Mouse (Mus musculus): ENCODE data around the gene Gm10061.
"Not testable (repeated sequence)": the region's sequence is repeated elsewhere in the genome, so short reads cannot be mapped to it uniquely, and the experiment has no call there.

Gene Gm10061

GRCm38 (mm10) chr16:89150786-89151185 is at the start of gene Gm10061:
Gene Gm10061 (plus strand): TSS chr16:89151086.
- no peak for ATAC-seq (ENCODE audit: low TSS enrichment)

DNA sequence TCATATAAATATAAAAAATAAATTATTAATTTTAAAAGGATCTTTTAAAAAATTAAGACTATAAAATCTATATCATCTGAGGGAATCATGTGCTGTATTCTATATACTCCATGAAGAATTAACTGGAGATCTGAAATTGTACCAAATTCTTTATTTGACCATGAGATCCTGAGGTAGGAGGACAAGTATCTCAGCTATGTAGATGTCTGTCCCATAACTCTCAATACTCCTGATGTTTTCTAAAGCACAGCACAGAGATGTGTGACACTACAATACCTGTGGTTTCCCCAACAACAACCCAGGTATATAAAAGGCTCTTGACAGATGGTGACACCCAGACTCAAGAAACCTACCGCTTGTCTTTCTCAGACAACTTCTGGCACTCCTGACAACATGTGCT is 10.3 kb upstream of the Gm10061 start, which contains the start of gene Gm6358:
Gm6358 (plus strand) TSS at position 301 of the 400 bp plus-strand sequence.
- no peak for ATAC-seq (ENCODE audit: low TSS enrichment)

DNA sequence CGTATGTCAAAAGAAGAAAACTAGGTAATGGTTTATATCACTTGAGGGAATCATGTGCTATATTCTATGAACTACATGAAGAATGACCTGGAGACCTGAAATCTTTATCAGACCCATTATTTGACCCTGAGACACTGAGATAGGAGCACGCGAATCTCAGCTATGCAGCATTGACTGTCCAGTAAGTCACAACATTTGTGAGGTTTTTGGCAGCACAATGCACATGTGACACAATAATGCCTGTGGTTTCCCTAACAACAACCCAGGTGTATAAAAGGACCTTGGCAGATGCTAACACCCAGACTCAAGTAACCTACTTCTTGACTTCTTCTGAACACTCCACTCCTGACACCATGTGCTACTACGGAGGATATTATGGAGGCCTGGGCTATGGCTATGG is 6.8 kb downstream of the Gm10061 start, which contains the start of gene Gm9789:
Gm9789 (plus strand) TSS at position 301 of the 400 bp plus-strand sequence.
- no peak for ATAC-seq (ENCODE audit: low TSS enrichment)

- not testable (repeated sequence) for ATAC-seq (ENCODE audit: low TSS enrichment)
Observed at GRCm38 (mm10) chr16:89169190-89169589, 18.3 kb downstream of the Gm10061 start, which contains the start of gene Gm7735. Gene Gm7735 (plus strand): TSS chr16:89169490.

- ATAC-seq (ENCODE audit: low TSS enrichment), result no peak
Observed at GRCm38 (mm10) chr16:89174435-89174834, 23.5 kb downstream of the Gm10061 start, which contains the start of gene 1110057P08Rik. Gene 1110057P08Rik (plus strand): TSS chr16:89174735.

GRCm38 (mm10) chr16:89188621-89189020 is 37.7 kb downstream of the Gm10061 start:
- no peak for ATAC-seq (ENCODE audit: low TSS enrichment)
